Comparison of ENCODE assay signal across 11 mouse cellular contexts in the genomic region with DNA sequence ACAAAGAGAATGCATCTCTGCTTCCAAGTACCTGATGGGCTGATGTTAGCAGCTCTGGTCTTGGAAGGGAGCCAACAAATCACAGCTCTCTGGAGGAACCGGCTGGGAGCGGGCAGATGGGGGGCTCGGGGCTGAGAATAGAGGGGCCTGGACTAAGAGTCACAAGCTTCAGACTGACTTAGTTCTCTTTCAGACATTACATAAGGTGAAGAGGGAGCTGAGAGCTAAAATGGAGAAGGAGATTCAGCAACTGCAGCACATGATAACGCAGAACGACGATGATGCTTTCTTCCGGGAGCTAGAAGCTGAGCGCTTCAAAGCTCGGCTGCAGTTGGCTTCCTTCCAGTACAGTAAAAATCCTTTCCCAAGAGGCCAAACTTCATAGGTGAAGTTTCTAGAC. TPM values are rescaled to one million over a fixed set of nuclear protein-coding genes. Genes with fewer than 3 reads are reported as not detected.
DNase-seq lines count a peak whose midpoint lies in the region; ATAC-seq and TF ChIP-seq lines count a peak whose summit lies in the region.
"Had no signal": no experiment of that assay in that cellular context is flagged by ENCODE, and none has a peak within 500 bp of the region (broad histone marks: within the 10 kb centered on the region; RNA-seq: fewer than 3 reads in every experiment).

No protein-coding gene starts in this region.

- H3K9ac ChIP-seq in embryonic facial prominence, embryonic 12.5 days = no peak overlapping the region
- H3K9ac ChIP-seq in liver, adult 2 months (ENCODE audit: low read depth, low read length) = no peak overlapping the region
- no peak overlapping the region for H3K9ac ChIP-seq in embryonic facial prominence, embryonic 14.5 days (ENCODE audit: low read depth, low read length)
- H3K9ac ChIP-seq in limb, embryonic 14.5 days (ENCODE audit: low read depth, low read length, severe bottlenecking) = no peak overlapping the region

- DNase-seq in embryonic facial prominence, embryonic 10.5 days (ENCODE audit: low spot score) = no peak
- DNase-seq in liver, adult 2 months (ENCODE audit: extremely low read depth, low read depth, low spot score) = peak; percentile 40
- no peak for DNase-seq in liver
- DNase-seq in embryonic facial prominence, embryonic 14.5 days (ENCODE audit: low spot score) = peak; percentile 76
- DNase-seq in limb, embryonic 14.5 days (ENCODE audit: low spot score) = peak; percentile 66
- DNase-seq in layer of hippocampus, adult 8-10 months (ENCODE audit: low spot score in 2 of 2) = no peak
- no peak for DNase-seq in spleen, adult 12 weeks (ENCODE audit: low spot score)
- DNase-seq: adrenal gland, postnatal 25 days; layer of hippocampus, postnatal 36 days had no signal

- no peak overlapping the region for H3K27ac ChIP-seq in embryonic facial prominence, embryonic 12.5 days
- no peak overlapping the region for H3K27ac ChIP-seq in embryonic facial prominence, embryonic 10.5 days (replicated peaks)
- no peak overlapping the region for H3K27ac ChIP-seq in liver, adult 2 months (replicated peaks; ENCODE audit: insufficient read depth, low read depth, low read length)
- no peak overlapping the region; the same call in 1 of the 2 replicates for H3K27ac ChIP-seq in embryonic facial prominence, embryonic 14.5 days (replicated peaks; ENCODE audit: low read depth, low read length)
- no peak overlapping the region for H3K27ac ChIP-seq in limb, embryonic 14.5 days (replicated peaks; ENCODE audit: low read depth, low read length)

- no peaks in the 10 kb centered on the region for H3K9me3 ChIP-seq in embryonic facial prominence, embryonic 12.5 days
- no peaks in the 10 kb centered on the region for H3K9me3 ChIP-seq in embryonic facial prominence, embryonic 10.5 days
- no peaks in the 10 kb centered on the region for H3K9me3 ChIP-seq in embryonic facial prominence, embryonic 14.5 days (ENCODE audit: control insufficient read depth, low read length)
- no peaks in the 10 kb centered on the region for H3K9me3 ChIP-seq in limb, embryonic 14.5 days (ENCODE audit: control insufficient read depth, low read length)

- no peaks in the 10 kb centered on the region for H3K27me3 ChIP-seq in embryonic facial prominence, embryonic 12.5 days
- no peaks in the 10 kb centered on the region for H3K27me3 ChIP-seq in embryonic facial prominence, embryonic 10.5 days (replicated peaks; ENCODE audit: low read depth, poor library complexity, severe bottlenecking)
- H3K27me3 ChIP-seq in liver, adult 2 months (ENCODE audit: control insufficient read depth, insufficient read depth, low read length) = no peaks in the 10 kb centered on the region
- H3K27me3 ChIP-seq in embryonic facial prominence, embryonic 14.5 days (replicated peaks; ENCODE audit: control insufficient read depth, insufficient read depth, low read length) = no peaks in the 10 kb centered on the region
- no peaks in the 10 kb centered on the region for H3K27me3 ChIP-seq in limb, embryonic 14.5 days (ENCODE audit: control insufficient read depth, insufficient read depth, low read length)
- H3K27me3 ChIP-seq: CH12.LX had no signal

- peak; percentile 69; the same call in 1 of the 2 replicates for ATAC-seq in embryonic facial prominence, embryonic 12.5 days (ENCODE audit: insufficient number of reproducible peaks, insufficient read depth, low FRiP score, low TSS enrichment)
- peak; percentile 69; the same call in 1 of the 2 replicates for ATAC-seq in embryonic facial prominence, embryonic 14.5 days (ENCODE audit: low read depth)
- ATAC-seq in limb, embryonic 14.5 days (ENCODE audit: low FRiP score, low read depth) = peak; percentile 53; the same call in 1 of the 2 replicates

- H3K36me3 ChIP-seq in embryonic facial prominence, embryonic 12.5 days = peaks cover 78% of the 10 kb centered on the region
- H3K36me3 ChIP-seq in embryonic facial prominence, embryonic 10.5 days (replicated peaks) = peaks cover 98% of the 10 kb centered on the region
- H3K36me3 ChIP-seq in liver, adult 2 months (ENCODE audit: control insufficient read depth, insufficient read depth, low read length) = peaks cover 42% of the 10 kb centered on the region
- H3K36me3 ChIP-seq in embryonic facial prominence, embryonic 14.5 days (ENCODE audit: control insufficient read depth, insufficient read depth, low read length) = peaks cover 87% of the 10 kb centered on the region
- H3K36me3 ChIP-seq in limb, embryonic 14.5 days (ENCODE audit: control insufficient read depth, insufficient read depth, low read length) = peaks cover 91% of the 10 kb centered on the region

- H3K4me2 ChIP-seq in embryonic facial prominence, embryonic 12.5 days (replicated peaks) = no peak overlapping the region
- no peak overlapping the region for H3K4me2 ChIP-seq in embryonic facial prominence, embryonic 14.5 days (ENCODE audit: low read depth, low read length)
- no peak overlapping the region for H3K4me2 ChIP-seq in limb, embryonic 14.5 days (replicated peaks; ENCODE audit: low read depth, low read length, severe bottlenecking)

- no peak for TF ChIP-seq POLR2A in liver, adult 2 months (IDR thresholded peaks at IDR 0.05; ENCODE audit: extremely low read depth, insufficient read depth, low read length)
- TF ChIP-seq POLR2A in limb, embryonic 14.5 days (IDR thresholded peaks at IDR 0.05; ENCODE audit: borderline replicate concordance, extremely low read depth, insufficient read depth, insufficient read length) = no peak

- H3K4me3 ChIP-seq in embryonic facial prominence, embryonic 12.5 days = no peak overlapping the region
- H3K4me3 ChIP-seq in embryonic facial prominence, embryonic 10.5 days = no peak overlapping the region
- no peak overlapping the region for H3K4me3 ChIP-seq in liver, adult 2 months (ENCODE audit: insufficient read depth, low read depth, low read length)
- no peak overlapping the region for H3K4me3 ChIP-seq in embryonic facial prominence, embryonic 14.5 days (ENCODE audit: low read depth, low read length)
- H3K4me3 ChIP-seq in limb, embryonic 14.5 days (replicated peaks; ENCODE audit: low read length) = no peak overlapping the region

- no peaks in the 10 kb centered on the region for H3K79me2 ChIP-seq in liver, adult 2 months (ENCODE audit: control insufficient read depth, insufficient read depth, low read length)

- 71% methylated on average over 9 of the region's 9 CpGs for WGBS in embryonic facial prominence, embryonic 12.5 days
- WGBS in embryonic facial prominence, embryonic 10.5 days = 95% methylated on average over 9 of the region's 9 CpGs
- 37% methylated on average over 9 of the region's 9 CpGs for WGBS in liver, adult 2 months
- 44% methylated on average over 9 of the region's 9 CpGs for WGBS in embryonic facial prominence, embryonic 14.5 days
- 24% methylated on average over 9 of the region's 9 CpGs for WGBS in limb, embryonic 14.5 days

- no peak for TF ChIP-seq CTCF in liver, adult 2 months (IDR thresholded peaks at IDR 0.05; ENCODE audit: low read depth, low read length)

- H3K4me1 ChIP-seq in embryonic facial prominence, embryonic 12.5 days = peaks cover 14% of the 10 kb centered on the region
- H3K4me1 ChIP-seq in embryonic facial prominence, embryonic 10.5 days = peaks cover 14% of the 10 kb centered on the region
- peaks cover 8% of the 10 kb centered on the region for H3K4me1 ChIP-seq in liver, adult 2 months (ENCODE audit: control insufficient read depth, insufficient read depth, low read length)
- H3K4me1 ChIP-seq in embryonic facial prominence, embryonic 14.5 days (ENCODE audit: control insufficient read depth, insufficient read depth, low read length) = no peaks in the 10 kb centered on the region; the same call in 1 of the 2 replicates
- H3K4me1 ChIP-seq in limb, embryonic 14.5 days (ENCODE audit: control insufficient read depth, insufficient read depth, low read length) = peaks cover 12% of the 10 kb centered on the region

RNA-seq across cellular contexts. Expression of gene Cep95, which starts 29.3 kb away (rescaled TPM):
- polyA plus RNA-seq in embryonic facial prominence, embryonic 12.5 days (2016; fragmentation: Nextera tagmentation; extraction: Ambion mirVana) = 28.1 and 30.2 TPM in 2 replicates
- 17.6 and 19.7 TPM in 2 replicates for polyA plus RNA-seq in embryonic facial prominence, embryonic 10.5 days (2016; fragmentation: Nextera tagmentation; extraction: Ambion mirVana)
- total RNA-seq in liver, adult 2 months (2014; rRNA removed) = 5.8 and 8.4 TPM in 2 replicates
- 0.96 and 1.2 TPM in 2 replicates for polyA plus RNA-seq in liver, adult 2 months (2012; rRNA removed)
- polyA plus RNA-seq in embryonic facial prominence, embryonic 14.5 days (2014; fragmentation: Nextera tagmentation; extraction: Ambion mirVana) = 15.8 and 16.6 TPM in 2 replicates
- polyA plus RNA-seq in limb, embryonic 14.5 days (2012; rRNA removed) = 24.3 and 32.6 TPM in 2 replicates
- 16.1 and 20.6 TPM in 2 replicates for polyA plus RNA-seq in limb, embryonic 14.5 days (2014; fragmentation: Nextera tagmentation; extraction: Ambion mirVana)
- 10 to 100 TPM in 3 of 4 experiments, 1 to 10 TPM in 1; 9.1 to 15.6 (median 13.8) TPM for total RNA-seq in layer of hippocampus, adult 8-10 months (2022)

RNA-seq across cellular contexts. Expression of gene Ddx5, which starts 29.4 kb away (rescaled TPM):
- polyA plus RNA-seq in embryonic facial prominence, embryonic 12.5 days (2016; fragmentation: Nextera tagmentation; extraction: Ambion mirVana) = 390 and 406 TPM in 2 replicates
- 312 and 326 TPM in 2 replicates for polyA plus RNA-seq in embryonic facial prominence, embryonic 10.5 days (2016; fragmentation: Nextera tagmentation; extraction: Ambion mirVana)
- 218 and 224 TPM in 2 replicates for total RNA-seq in liver, adult 2 months (2014; rRNA removed)
- 273 and 389 TPM in 2 replicates for polyA plus RNA-seq in liver, adult 2 months (2012; rRNA removed)
- polyA plus RNA-seq in embryonic facial prominence, embryonic 14.5 days (2014; fragmentation: Nextera tagmentation; extraction: Ambion mirVana) = 334 and 344 TPM in 2 replicates
- 461 and 503 TPM in 2 replicates for polyA plus RNA-seq in limb, embryonic 14.5 days (2012; rRNA removed)
- polyA plus RNA-seq in limb, embryonic 14.5 days (2014; fragmentation: Nextera tagmentation; extraction: Ambion mirVana) = 351 and 367 TPM in 2 replicates
- 100 to 1,000 TPM; 697 to 742 (median 710) TPM for total RNA-seq in layer of hippocampus, adult 8-10 months (2022)

RNA-seq across cellular contexts. Expression of gene Polg2, which starts 39.0 kb away (rescaled TPM):
- 14.3 and 15.2 TPM in 2 replicates for polyA plus RNA-seq in embryonic facial prominence, embryonic 12.5 days (2016; fragmentation: Nextera tagmentation; extraction: Ambion mirVana)
- polyA plus RNA-seq in embryonic facial prominence, embryonic 10.5 days (2016; fragmentation: Nextera tagmentation; extraction: Ambion mirVana) = 9.9 and 11.2 TPM in 2 replicates
- total RNA-seq in liver, adult 2 months (2014; rRNA removed) = 12.6 and 13.0 TPM in 2 replicates
- 5.8 and 6.4 TPM in 2 replicates for polyA plus RNA-seq in liver, adult 2 months (2012; rRNA removed)
- polyA plus RNA-seq in embryonic facial prominence, embryonic 14.5 days (2014; fragmentation: Nextera tagmentation; extraction: Ambion mirVana) = 9.8 and 10.2 TPM in 2 replicates
- polyA plus RNA-seq in limb, embryonic 14.5 days (2012; rRNA removed) = 13.6 and 13.7 TPM in 2 replicates
- 12.7 and 13.7 TPM in 2 replicates for polyA plus RNA-seq in limb, embryonic 14.5 days (2014; fragmentation: Nextera tagmentation; extraction: Ambion mirVana)
- 1 to 10 TPM; 3.4 to 5.6 (median 3.7) TPM for total RNA-seq in layer of hippocampus, adult 8-10 months (2022)

Comparison
In these comparisons a context has a peak if more than half of its experiments do, and no peak if none do; other contexts are left out.
1. DNase-seq: peak in liver, adult 2 months (single experiment), embryonic facial prominence, embryonic 14.5 days (single experiment) and limb, embryonic 14.5 days (single experiment); none in embryonic facial prominence, embryonic 10.5 days (single experiment), liver (single experiment), layer of hippocampus, adult 8-10 months (0 of 2) and spleen, adult 12 weeks (single experiment).
2. Peak in every context shown above with its lines, with median percentiles within 50 percentile points of each other: ATAC-seq.